Mouse (Mus musculus): ENCODE data around the gene Nol10. TPM values are rescaled to one million over a fixed set of nuclear protein-coding genes. Genes with fewer than 3 reads are reported as not detected.
"Not testable (repeated sequence)": the region's sequence is repeated elsewhere in the genome, so short reads cannot be mapped to it uniquely, and the experiment has no call there.

Nol10 gene
- polyA plus RNA-seq, 1 experiment from 2014 or later: 37.5 TPM

DNA sequence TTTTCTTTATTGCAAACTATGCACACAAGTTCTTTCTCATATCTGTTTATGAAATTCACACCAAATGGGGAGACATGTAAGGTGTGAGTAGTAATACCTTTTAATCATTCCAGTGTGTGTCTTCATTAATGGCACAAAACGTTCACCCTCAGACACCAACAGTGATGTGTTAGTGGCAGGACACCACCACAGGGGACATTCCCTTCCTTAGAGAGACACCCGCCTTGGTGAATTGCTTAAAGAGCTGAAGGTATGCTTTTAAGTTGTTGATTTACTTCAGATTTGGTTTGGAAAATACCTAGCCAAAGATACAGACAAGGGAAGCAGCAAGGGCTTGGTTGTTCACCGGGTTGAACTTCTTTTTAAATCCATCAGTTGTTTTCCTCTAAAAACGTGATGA lies 102.7 kb downstream of the Nol10 start:
- Histone ChIP-seq H3K27ac (replicated peaks; ENCODE audit: low read depth, low read length) (no peak overlapping the region), H3K4me2 (ENCODE audit: low read depth, low read length) (no peak overlapping the region), H3K27me3 (ENCODE audit: control insufficient read depth, insufficient read depth, low read length) (no peaks in the 10 kb centered on the region), H3K4me1 (ENCODE audit: control insufficient read depth, insufficient read depth, low read length) (no peaks in the 10 kb centered on the region), H3K9ac (replicated peaks; ENCODE audit: low read length) (no peak overlapping the region), H3K9me3 (replicated peaks; ENCODE audit: control insufficient read depth, low read length) (no peaks in the 10 kb centered on the region), H3K36me3 (replicated peaks; ENCODE audit: control insufficient read depth, insufficient read depth, low read depth, low read length) (no peaks in the 10 kb centered on the region), H3K4me3 (ENCODE audit: low read depth, low read length) (no peak overlapping the region)
- ATAC-seq (replicated peaks; ENCODE audit: insufficient number of reproducible peaks, low FRiP score, low TSS enrichment, low read depth): no peak
- DNase-seq (ENCODE audit: low spot score): no peak
- WGBS: 75% methylated on average over 4 of the region's 4 CpGs

DNA sequence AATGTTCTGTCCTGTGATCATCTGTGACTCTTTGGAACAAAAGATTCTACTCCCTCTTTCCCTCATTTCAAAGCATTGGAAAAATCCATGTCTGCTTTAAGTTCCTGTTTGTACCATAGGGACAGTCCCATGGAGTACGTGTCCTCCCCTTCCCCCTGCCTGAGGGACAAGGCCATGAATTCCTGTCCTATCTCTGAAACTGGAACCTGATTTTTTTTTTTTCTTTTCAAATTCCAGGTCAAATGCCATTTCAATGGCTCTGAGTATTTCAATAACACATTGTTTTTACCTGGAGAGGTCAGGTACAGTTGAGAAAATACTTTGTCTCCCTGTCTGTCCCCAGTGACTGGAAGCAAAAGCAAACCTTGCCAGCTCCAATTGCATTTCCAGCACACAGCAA lies 104.0 kb downstream of the Nol10 start:
- ATAC-seq (replicated peaks; ENCODE audit: insufficient number of reproducible peaks, low FRiP score, low TSS enrichment, low read depth) (no peak), DNase-seq (ENCODE audit: low spot score) (no peak)
- no peak overlapping the region for H3K4me2 ChIP-seq (ENCODE audit: low read depth, low read length)
- H3K4me3 ChIP-seq (ENCODE audit: low read depth, low read length): no peak overlapping the region
- H3K36me3 ChIP-seq (replicated peaks; ENCODE audit: control insufficient read depth, insufficient read depth, low read depth, low read length): no peaks in the 10 kb centered on the region
- H3K9me3 ChIP-seq (replicated peaks; ENCODE audit: control insufficient read depth, low read length): no peaks in the 10 kb centered on the region
- no peaks in the 10 kb centered on the region for H3K4me1 ChIP-seq (ENCODE audit: control insufficient read depth, insufficient read depth, low read length)
- H3K27me3 ChIP-seq (ENCODE audit: control insufficient read depth, insufficient read depth, low read length): no peaks in the 10 kb centered on the region
- no peak overlapping the region for H3K9ac ChIP-seq (replicated peaks; ENCODE audit: low read length)
- no peak overlapping the region for H3K27ac ChIP-seq (replicated peaks; ENCODE audit: low read depth, low read length)
- WGBS: 63% methylated on average over 1 of the region's 1 CpGs

DNA sequence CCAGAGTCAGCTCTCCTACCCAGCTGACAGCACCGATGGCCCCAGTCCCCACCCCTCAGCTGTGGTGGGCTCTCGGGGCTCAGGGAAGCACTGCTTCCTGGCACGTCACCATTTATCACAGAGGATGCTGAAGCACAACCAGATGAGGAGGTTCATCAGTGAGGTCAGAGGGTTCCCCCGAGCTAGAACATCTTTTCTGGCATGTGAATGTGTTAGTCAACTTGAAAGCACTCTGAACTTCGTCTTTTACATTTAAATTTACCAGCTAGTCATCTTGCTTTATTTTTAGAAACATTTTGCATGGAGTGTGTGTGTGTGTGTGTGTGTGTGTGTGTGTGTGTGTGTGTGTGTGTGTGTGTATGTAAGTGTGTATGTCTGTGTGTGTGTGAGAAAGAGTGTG lies 105.7 kb downstream of the Nol10 start:
- ATAC-seq (replicated peaks; ENCODE audit: insufficient number of reproducible peaks, low FRiP score, low TSS enrichment, low read depth): no peak
- Histone ChIP-seq H3K4me1 (ENCODE audit: control insufficient read depth, insufficient read depth, low read length) (no peaks in the 10 kb centered on the region), H3K27ac (replicated peaks; ENCODE audit: low read depth, low read length) (no peak overlapping the region), H3K27me3 (ENCODE audit: control insufficient read depth, insufficient read depth, low read length) (no peaks in the 10 kb centered on the region), H3K36me3 (replicated peaks; ENCODE audit: control insufficient read depth, insufficient read depth, low read depth, low read length) (no peaks in the 10 kb centered on the region), H3K4me2 (ENCODE audit: low read depth, low read length) (no peak overlapping the region), H3K4me3 (ENCODE audit: low read depth, low read length) (no peak overlapping the region), H3K9me3 (replicated peaks; ENCODE audit: control insufficient read depth, low read length) (no peaks in the 10 kb centered on the region), H3K9ac (replicated peaks; ENCODE audit: low read length) (no peak overlapping the region)
- 58% methylated on average over 5 of the region's 5 CpGs for WGBS
- no peak for DNase-seq (ENCODE audit: low spot score)

DNA sequence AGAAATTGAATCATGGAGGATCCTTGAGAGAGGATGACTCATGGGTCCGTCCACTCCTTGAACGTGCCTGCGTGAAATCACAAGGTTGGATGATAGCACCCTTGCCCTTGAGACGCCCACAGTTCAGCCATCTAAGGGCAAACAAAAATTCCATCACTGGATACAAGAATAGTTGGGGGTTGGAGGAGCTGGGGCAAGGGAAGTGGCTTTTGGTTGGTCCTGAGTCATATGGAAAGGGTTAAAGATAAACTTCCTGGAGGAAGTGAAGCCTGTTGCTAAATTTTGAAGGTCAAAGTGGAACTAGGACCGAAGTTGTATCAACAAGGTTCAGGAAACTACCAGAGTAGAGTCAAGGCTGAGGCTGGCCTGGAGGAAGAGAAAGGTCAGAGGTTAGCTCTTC lies 106.8 kb downstream of the Nol10 start:
- ATAC-seq (replicated peaks; ENCODE audit: insufficient number of reproducible peaks, low FRiP score, low TSS enrichment, low read depth): no peak
- WGBS: 65% methylated on average over 5 of the region's 5 CpGs
- DNase-seq (ENCODE audit: low spot score): no peak

DNA sequence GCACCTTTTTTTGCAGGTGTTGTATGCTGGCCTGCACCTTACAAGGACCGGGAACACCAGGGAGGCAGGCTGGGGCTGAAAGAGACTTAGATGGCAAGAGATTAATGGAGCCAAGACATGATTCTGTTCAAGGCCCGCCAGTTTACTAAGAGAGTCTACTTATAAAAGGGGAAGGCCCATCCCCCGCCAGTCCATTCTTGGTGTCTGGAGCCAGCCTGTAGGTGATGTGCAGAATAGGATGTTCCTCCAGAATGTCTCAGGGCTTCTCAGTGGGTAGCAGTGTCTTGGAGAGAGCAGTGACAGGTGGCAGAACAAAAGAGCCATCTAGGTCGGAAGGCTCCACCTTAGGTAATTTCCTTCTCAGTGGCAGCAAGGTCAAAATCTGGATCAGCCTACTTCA lies 111.0 kb downstream of the Nol10 start:
- H3K27ac ChIP-seq (replicated peaks; ENCODE audit: low read depth, low read length); ATAC-seq (replicated peaks; ENCODE audit: insufficient number of reproducible peaks, low FRiP score, low TSS enrichment, low read depth); H3K4me3 ChIP-seq (ENCODE audit: low read depth, low read length); H3K9me3 ChIP-seq (replicated peaks; ENCODE audit: control insufficient read depth, low read length); H3K4me1 ChIP-seq (ENCODE audit: control insufficient read depth, insufficient read depth, low read length); H3K36me3 ChIP-seq (replicated peaks; ENCODE audit: control insufficient read depth, insufficient read depth, low read depth, low read length); H3K4me2 ChIP-seq (ENCODE audit: low read depth, low read length); H3K27me3 ChIP-seq (ENCODE audit: control insufficient read depth, insufficient read depth, low read length); DNase-seq (ENCODE audit: low spot score); H3K9ac ChIP-seq (replicated peaks; ENCODE audit: low read length): not testable (repeated sequence)
- WGBS: 94% methylated on average over 4 of the region's 4 CpGs

More for the DNA sequence above, 106.8 kb downstream of the Nol10 start:
- Histone ChIP-seq H3K9me3 (replicated peaks; ENCODE audit: control insufficient read depth, low read length) (no peaks in the 10 kb centered on the region), H3K4me2 (ENCODE audit: low read depth, low read length) (no peak overlapping the region), H3K4me3 (ENCODE audit: low read depth, low read length) (no peak overlapping the region), H3K9ac (replicated peaks; ENCODE audit: low read length) (no peak overlapping the region), H3K36me3 (replicated peaks; ENCODE audit: control insufficient read depth, insufficient read depth, low read depth, low read length) (no peaks in the 10 kb centered on the region), H3K27ac (replicated peaks; ENCODE audit: low read depth, low read length) (no peak overlapping the region), H3K27me3 (ENCODE audit: control insufficient read depth, insufficient read depth, low read length) (no peaks in the 10 kb centered on the region), H3K4me1 (ENCODE audit: control insufficient read depth, insufficient read depth, low read length) (no peaks in the 10 kb centered on the region)

DNA sequence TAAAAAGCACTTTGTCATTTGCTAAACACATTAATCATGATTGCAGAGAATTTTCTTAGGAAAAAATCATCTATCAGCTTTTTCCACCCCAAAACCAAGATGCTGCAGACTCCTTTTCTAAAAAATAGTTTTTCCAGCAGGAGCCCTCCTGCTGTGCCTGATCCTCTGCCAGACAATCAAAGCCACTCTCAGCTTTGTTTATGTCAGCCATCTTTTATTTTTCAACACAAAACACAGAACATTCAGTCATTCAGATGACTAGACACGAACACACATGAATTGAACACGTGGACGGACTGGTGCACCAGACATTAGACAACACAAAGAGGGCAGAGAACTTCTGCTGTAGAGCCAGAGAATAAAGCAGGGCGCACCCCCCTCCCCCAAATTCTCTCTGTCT lies 115.4 kb downstream of the Nol10 start:
- no peak overlapping the region for H3K9ac ChIP-seq (replicated peaks; ENCODE audit: low read length)
- H3K27me3 ChIP-seq (ENCODE audit: control insufficient read depth, insufficient read depth, low read length): no peaks in the 10 kb centered on the region
- DNase-seq (ENCODE audit: low spot score): no peak
- H3K27ac ChIP-seq (replicated peaks; ENCODE audit: low read depth, low read length): no peak overlapping the region
- no peak overlapping the region for H3K4me2 ChIP-seq (ENCODE audit: low read depth, low read length)
- no peak overlapping the region for H3K4me3 ChIP-seq (ENCODE audit: low read depth, low read length)
- H3K4me1 ChIP-seq (ENCODE audit: control insufficient read depth, insufficient read depth, low read length): no peaks in the 10 kb centered on the region
- no peaks in the 10 kb centered on the region for H3K9me3 ChIP-seq (replicated peaks; ENCODE audit: control insufficient read depth, low read length)
- 85% methylated on average over 4 of the region's 4 CpGs for WGBS
- no peak for ATAC-seq (replicated peaks; ENCODE audit: insufficient number of reproducible peaks, low FRiP score, low TSS enrichment, low read depth)
- H3K36me3 ChIP-seq (replicated peaks; ENCODE audit: control insufficient read depth, insufficient read depth, low read depth, low read length): no peaks in the 10 kb centered on the region

DNA sequence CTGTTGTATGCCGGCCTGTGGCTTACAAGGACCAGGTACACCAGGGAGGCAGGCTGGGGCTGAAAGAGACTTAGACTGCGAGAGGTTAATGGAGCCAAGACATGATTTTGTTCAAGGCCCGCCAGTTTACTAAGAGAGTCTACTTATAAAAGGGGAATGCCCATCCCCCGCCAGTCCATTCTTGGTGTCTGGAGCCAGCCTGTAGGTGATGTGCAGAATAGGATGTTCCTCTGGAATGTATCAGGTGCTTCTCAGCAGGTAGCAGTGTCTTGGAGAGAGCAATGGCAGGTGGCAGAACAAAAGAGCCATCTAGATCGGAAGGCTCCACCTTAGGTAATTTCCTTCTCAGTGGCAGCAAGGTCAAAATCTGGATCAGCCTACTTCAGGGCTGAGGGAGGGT lies 116.3 kb downstream of the Nol10 start:
- not testable (repeated sequence) for DNase-seq (ENCODE audit: low spot score); ATAC-seq (replicated peaks; ENCODE audit: insufficient number of reproducible peaks, low FRiP score, low TSS enrichment, low read depth)
- WGBS: 83% methylated on average over 5 of the region's 5 CpGs

DNA sequence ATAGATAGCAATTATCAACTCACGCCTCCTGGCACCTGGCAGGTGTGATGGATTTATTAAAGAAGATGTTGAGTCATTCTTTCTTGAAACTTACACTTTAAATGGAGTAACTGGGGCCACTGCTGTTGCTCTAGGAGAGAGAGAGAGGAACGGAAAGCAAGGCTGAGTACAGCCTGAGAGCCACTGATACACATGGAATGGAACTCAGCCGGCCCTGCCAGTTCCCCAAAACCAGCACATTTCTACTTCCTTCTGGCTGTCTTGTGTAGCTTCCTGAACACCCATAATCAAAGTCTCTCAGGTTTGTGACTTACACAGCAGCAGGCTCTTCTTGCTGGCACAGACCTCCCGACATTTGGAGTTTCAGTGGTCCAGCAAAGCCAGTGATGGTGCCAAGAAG lies 118.5 kb downstream of the Nol10 start:
- Histone ChIP-seq H3K27ac (replicated peaks; ENCODE audit: low read depth, low read length) (no peak overlapping the region), H3K4me1 (ENCODE audit: control insufficient read depth, insufficient read depth, low read length) (no peaks in the 10 kb centered on the region), H3K9me3 (replicated peaks; ENCODE audit: control insufficient read depth, low read length) (no peaks in the 10 kb centered on the region), H3K4me2 (ENCODE audit: low read depth, low read length) (no peak overlapping the region), H3K4me3 (ENCODE audit: low read depth, low read length) (no peak overlapping the region), H3K36me3 (replicated peaks; ENCODE audit: control insufficient read depth, insufficient read depth, low read depth, low read length) (no peaks in the 10 kb centered on the region), H3K9ac (replicated peaks; ENCODE audit: low read length) (no peak overlapping the region), H3K27me3 (ENCODE audit: control insufficient read depth, insufficient read depth, low read length) (no peaks in the 10 kb centered on the region)
- WGBS: 90% methylated on average over 4 of the region's 4 CpGs
- DNase-seq (ENCODE audit: low spot score) (no peak), ATAC-seq (replicated peaks; ENCODE audit: insufficient number of reproducible peaks, low FRiP score, low TSS enrichment, low read depth) (no peak)

More for the DNA sequence above, 116.3 kb downstream of the Nol10 start:
- not testable (repeated sequence) for H3K27ac ChIP-seq (replicated peaks; ENCODE audit: low read depth, low read length); H3K4me2 ChIP-seq (ENCODE audit: low read depth, low read length); H3K36me3 ChIP-seq (replicated peaks; ENCODE audit: control insufficient read depth, insufficient read depth, low read depth, low read length); H3K9me3 ChIP-seq (replicated peaks; ENCODE audit: control insufficient read depth, low read length); H3K9ac ChIP-seq (replicated peaks; ENCODE audit: low read length); H3K4me1 ChIP-seq (ENCODE audit: control insufficient read depth, insufficient read depth, low read length); H3K27me3 ChIP-seq (ENCODE audit: control insufficient read depth, insufficient read depth, low read length); H3K4me3 ChIP-seq (ENCODE audit: low read depth, low read length)

All from embryonic facial prominence, embryonic 11.5 days (tissue).